Comparison of ENCODE assay signal across 32 mouse cellular contexts in the genomic region with DNA sequence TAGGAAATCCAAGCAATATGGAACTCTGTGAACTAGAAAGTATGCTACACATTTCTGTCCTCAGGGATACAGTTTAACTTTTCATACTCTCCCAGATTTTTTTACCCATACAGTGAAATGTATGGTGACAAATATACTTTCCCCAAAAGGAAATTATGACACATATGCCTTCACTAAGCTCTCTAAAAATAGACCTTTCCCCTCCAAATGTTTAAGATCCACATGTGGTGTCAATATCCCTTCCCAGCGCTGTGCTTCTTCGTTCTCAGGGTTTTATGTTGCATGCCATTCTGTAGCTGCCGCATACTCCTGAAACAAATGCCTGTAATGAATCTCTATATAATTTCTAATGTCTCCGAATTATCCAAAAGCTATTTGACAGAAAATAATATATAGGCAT. TPM values are rescaled to one million over a fixed set of nuclear protein-coding genes. Genes with fewer than 3 reads are reported as not detected.
"Had no signal": no experiment of that assay in that cellular context is flagged by ENCODE, and none has a peak within 500 bp of the region (broad histone marks: within the 10 kb centered on the region; RNA-seq: fewer than 3 reads in every experiment).

No protein-coding gene starts in this region.

- DNase-seq: gastrocnemius, adult 2 months; gastrocnemius, postnatal 14 days; gastrocnemius, postnatal 36 days; heart, adult 11 months; heart, adult 2 months; heart, postnatal 14 days; heart, postnatal 36 days; kidney, adult 11 months; kidney, adult 2 months; kidney, adult 9 months; kidney, postnatal 14 days; kidney, postnatal 36 days; layer of hippocampus, adult 9-11 months; layer of hippocampus, postnatal 36 days; left cerebral cortex, postnatal 4 days; liver; liver, embryonic 13.5 days; liver, postnatal 0 days had no signal

- H3K36me3 ChIP-seq: heart, embryonic 13.5 days; heart, embryonic 15.5 days; hindbrain, embryonic 13.5 days; hindbrain, embryonic 15.5 days; kidney, embryonic 15.5 days; limb, embryonic 12.5 days; liver, embryonic 13.5 days; liver, embryonic 15.5 days had no signal

- H3K27ac ChIP-seq: gastrocnemius, adult 2 months; heart, adult 2 months; heart, embryonic 13.5 days; heart, embryonic 15.5 days; hindbrain, embryonic 13.5 days; hindbrain, embryonic 15.5 days; hindbrain, postnatal 0 days; kidney, embryonic 15.5 days; kidney, postnatal 0 days; limb, embryonic 12.5 days; liver, embryonic 13.5 days; liver, embryonic 15.5 days had no signal

- H3K9ac ChIP-seq: heart, embryonic 13.5 days; heart, embryonic 15.5 days; hindbrain, embryonic 13.5 days; hindbrain, embryonic 15.5 days; kidney, embryonic 15.5 days; limb, embryonic 12.5 days; liver, embryonic 13.5 days; liver, embryonic 15.5 days; liver, postnatal 0 days had no signal

- H3K9me3 ChIP-seq: heart, embryonic 13.5 days; heart, embryonic 15.5 days; hindbrain, embryonic 13.5 days; hindbrain, embryonic 15.5 days; kidney, embryonic 15.5 days; limb, embryonic 12.5 days; liver, embryonic 13.5 days; liver, embryonic 15.5 days had no signal

- ATAC-seq: hindbrain, postnatal 0 days; intestine, embryonic 16.5 days; liver, postnatal 0 days had no signal

- H3K4me1 ChIP-seq: heart, embryonic 13.5 days; heart, embryonic 15.5 days; hindbrain, embryonic 13.5 days; hindbrain, embryonic 15.5 days; kidney, embryonic 15.5 days; limb, embryonic 12.5 days; liver, embryonic 13.5 days; liver, embryonic 15.5 days had no signal

- H3K4me2 ChIP-seq: heart, embryonic 11.5 days; heart, embryonic 13.5 days; heart, embryonic 15.5 days; hindbrain, embryonic 13.5 days; hindbrain, embryonic 15.5 days; kidney, embryonic 15.5 days; limb, embryonic 12.5 days; liver, embryonic 11.5 days; liver, embryonic 13.5 days; liver, embryonic 15.5 days had no signal

- H3K4me3 ChIP-seq: gastrocnemius, adult 2 months; heart, adult 2 months; heart, embryonic 13.5 days; heart, embryonic 15.5 days; hindbrain, embryonic 13.5 days; hindbrain, embryonic 15.5 days; kidney, embryonic 15.5 days; limb, embryonic 12.5 days; liver, embryonic 13.5 days; liver, embryonic 15.5 days had no signal

- H3K27me3 ChIP-seq: heart, embryonic 13.5 days; heart, embryonic 15.5 days; hindbrain, embryonic 13.5 days; hindbrain, embryonic 15.5 days; kidney, embryonic 15.5 days; limb, embryonic 12.5 days; liver, embryonic 13.5 days; liver, embryonic 15.5 days had no signal

RNA-seq across cellular contexts. Expression of gene Ush2a, which starts 58.4 kb away (rescaled TPM):
- total RNA-seq: gastrocnemius, adult 2 months; gastrocnemius, postnatal 14 days; gastrocnemius, postnatal 36 days; hematopoietic stem cell, adult 5-6 weeks had no signal
- polyA plus RNA-seq: heart, adult 2 months; heart, postnatal 0 days; kidney, adult 2 months; kidney, postnatal 0 days; liver, embryonic 13.5 days; liver, embryonic 15.5 days; liver, postnatal 0 days had no signal
